Mouse (Mus musculus): ENCODE data around the gene Csf2rb2.

GRCm38 (mm10) chr15:78343683-78344082 is 38.2 kb upstream of the Csf2rb2 start:
- no peak for TF ChIP-seq CTCF (IDR thresholded peaks at IDR 0.05; ENCODE audit: control insufficient read depth, insufficient read depth, insufficient replicate concordance, low read depth, low read length)
- no peak for TF ChIP-seq POLR2A (IDR thresholded peaks at IDR 0.05; ENCODE audit: control insufficient read depth, low read depth, low read length)

Measured in testis, adult 2 months (tissue).